Mouse (Mus musculus) ES-Bruce4 (cell line): ENCODE measurements at regions not wholly inside any gene's neighbourhood (a gene's known extent, or its start where the extent isn't known, plus 50 kb on each side); places are given as distances from the start of the nearest gene placed in this dataset.
A peak's percentile ranks its signal among the peaks of the same experiment; 100 is the strongest.

ENCODE experiments used
- H3K27ac ChIP-seq: 2 replicates; pipeline ENCODE4 v1.5.1; 2012; ENCODE audit warnings: low read length, inconsistent platforms; ENCODE audit not compliant: insufficient read depth
- H3K27me3 ChIP-seq: 2 replicates; pipeline ENCODE4 v1.6.1; 2012; ENCODE audit warnings: mild to moderate bottlenecking, low read length, inconsistent platforms; ENCODE audit not compliant: control insufficient read depth, poor library complexity, insufficient read depth, severe bottlenecking
- H3K36me3 ChIP-seq: 2 replicates; pipeline ENCODE4 v1.6.1; 2012; ENCODE audit warnings: inconsistent platforms, mild to moderate bottlenecking, low read length, moderate library complexity; ENCODE audit not compliant: control insufficient read depth, poor library complexity, insufficient read depth, severe bottlenecking
- H3K4me1 ChIP-seq: one replicate; pipeline ENCODE4 v1.8.1; 2011; ENCODE audit warnings: low read length; ENCODE audit not compliant: control insufficient read depth, insufficient read depth
- H3K4me3 ChIP-seq: 2 replicates; pipeline ENCODE4 v1.5.1; 2011; ENCODE audit warnings: low read depth, mild to moderate bottlenecking, low read length
- H3K9ac ChIP-seq: 2 replicates; pipeline ENCODE4 v1.6.1; 2012; ENCODE audit warnings: low read depth, mild to moderate bottlenecking, inconsistent platforms; ENCODE audit not compliant: poor library complexity, severe bottlenecking
- H3K9me3 ChIP-seq: replicated peaks from 2 replicates; pipeline ENCODE4 v1.6.1; 2012; ENCODE audit warnings: mild to moderate bottlenecking, low read length, inconsistent platforms; ENCODE audit not compliant: control insufficient read depth, poor library complexity, insufficient read depth, severe bottlenecking
- CTCF ChIP-seq: IDR thresholded peaks from one replicate; pipeline ENCODE4 v1.8.1; 2011; ENCODE audit warnings: low read depth, low read length
- EP300 ChIP-seq: IDR thresholded peaks from 2 replicates; pipeline ENCODE4 v1.6.1; 2011; ENCODE audit warnings: low read depth, low read length; ENCODE audit not compliant: insufficient read depth
- POLR2A ChIP-seq: IDR thresholded peaks from one replicate; pipeline ENCODE4 v1.8.1; 2011; ENCODE audit warnings: low read length; ENCODE audit not compliant: insufficient read depth

DNA sequence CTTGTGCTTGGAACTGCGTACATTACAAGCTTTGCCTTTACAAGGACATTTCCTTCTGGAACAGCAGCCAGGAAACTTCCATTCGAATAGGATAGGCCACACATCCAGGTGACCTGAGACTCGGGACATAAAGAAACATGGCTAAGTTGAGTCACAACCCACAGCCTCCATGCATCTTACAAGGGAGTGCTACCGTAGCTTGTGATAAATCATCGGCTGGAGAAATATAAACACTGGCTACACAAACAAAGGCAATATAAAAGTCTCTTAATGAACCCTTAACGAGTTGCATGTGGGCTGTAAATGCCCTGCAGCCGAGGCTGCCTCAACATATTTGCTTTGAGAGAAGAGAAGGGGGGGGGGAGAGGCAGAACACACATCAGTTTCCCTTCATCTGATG, 250.1 kb upstream of the Ank start:
- Histone ChIP-seq H3K4me1 (no peaks in the 10 kb centered on the region), H3K27ac (no peak overlapping the region), H3K36me3 (no peaks in the 10 kb centered on the region), H3K9me3 (peaks cover 19% of the 10 kb centered on the region), H3K9ac (no peak overlapping the region), H3K4me3 (no peak overlapping the region), H3K27me3 (no peaks in the 10 kb centered on the region)
- TF ChIP-seq EP300 = no peak
- no peak for TF ChIP-seq CTCF
- no peak for TF ChIP-seq POLR2A

DNA sequence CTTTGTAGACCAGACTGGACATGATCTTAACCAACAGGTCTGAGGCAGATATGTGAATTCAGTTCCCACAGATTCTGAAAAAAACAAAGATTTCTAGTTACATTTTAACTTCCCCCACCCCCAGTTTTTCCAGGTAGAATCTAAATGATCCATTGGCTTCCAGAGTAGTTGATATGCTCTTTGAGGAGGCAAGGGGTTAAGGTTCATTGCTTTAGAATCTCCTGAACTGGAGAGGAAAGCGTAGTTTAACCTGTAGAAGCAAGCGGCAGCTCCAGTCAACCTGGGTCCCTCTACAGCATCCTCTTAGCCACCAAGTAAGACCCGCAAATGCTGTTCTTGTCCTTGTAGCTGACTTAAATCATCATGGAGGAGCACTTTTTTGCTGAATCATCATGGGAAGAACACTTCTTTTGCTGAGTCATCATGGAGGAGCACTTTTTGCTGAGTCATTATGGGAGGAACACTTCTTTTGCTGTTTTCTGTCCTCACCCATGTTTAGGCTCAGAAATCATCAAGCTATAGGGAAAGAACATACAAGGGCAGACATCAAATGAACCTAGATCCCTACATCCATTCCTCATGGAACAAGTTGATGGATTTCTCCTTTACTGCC, 247.2 kb upstream of the Ank start:
- no peaks in the 10 kb centered on the region for H3K36me3 ChIP-seq
- H3K4me1 ChIP-seq = no peaks in the 10 kb centered on the region
- peaks cover 19% of the 10 kb centered on the region for H3K9me3 ChIP-seq
- no peak overlapping the region for H3K4me3 ChIP-seq
- 0 out of 2 replicates have a peak overlapping the region, but pooled peaks have one; percentile 4 for H3K27ac ChIP-seq
- TF ChIP-seq POLR2A (no peak), EP300 (no peak), CTCF (no peak)
- H3K27me3 ChIP-seq = no peaks in the 10 kb centered on the region
- H3K9ac ChIP-seq = no peak overlapping the region

DNA sequence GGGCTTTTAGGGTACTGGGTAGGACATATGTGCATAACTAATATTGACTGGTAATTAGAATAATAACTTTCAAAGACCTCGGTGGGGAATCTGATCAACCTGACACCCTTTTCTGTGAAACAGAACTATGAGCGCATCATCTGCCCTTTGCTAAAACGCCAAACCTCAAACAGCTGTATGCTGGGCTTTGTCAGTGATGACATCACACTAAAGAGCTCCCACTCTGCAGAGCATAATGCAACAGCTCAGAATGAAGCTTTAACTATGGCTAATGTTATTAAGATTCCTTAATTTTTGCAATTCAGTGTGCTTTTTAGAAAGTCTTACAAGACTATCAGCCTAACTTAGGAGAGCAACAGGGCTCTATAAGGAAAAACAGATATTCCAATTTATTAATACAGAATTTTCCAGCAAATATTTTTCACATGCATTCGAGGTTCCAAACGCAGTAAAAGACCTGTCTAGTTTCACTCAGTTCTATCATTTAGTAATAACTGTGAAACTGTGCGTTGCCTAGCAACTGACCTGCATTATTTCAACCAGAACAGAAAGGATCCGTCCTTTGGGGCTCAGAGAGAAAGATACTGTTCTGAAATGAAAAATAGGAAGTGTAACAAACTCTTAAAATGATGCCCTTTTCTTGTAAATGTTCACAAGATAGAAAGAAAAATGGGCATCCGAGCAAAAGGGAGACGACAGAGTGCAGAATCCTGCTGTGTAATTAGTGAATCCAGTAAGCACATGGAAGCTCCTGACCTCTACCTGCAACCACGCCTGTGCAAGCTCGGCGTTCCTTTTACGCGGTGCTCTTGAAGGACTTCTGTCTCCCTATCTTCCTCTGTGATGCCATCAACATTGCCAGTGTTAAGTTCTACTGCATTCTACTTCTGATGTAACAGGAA, 242.6 kb upstream of the Ank start:
- Histone ChIP-seq H3K27me3 (no peaks in the 10 kb centered on the region), H3K36me3 (no peaks in the 10 kb centered on the region), H3K4me1 (no peaks in the 10 kb centered on the region), H3K9ac (no peak overlapping the region), H3K4me3 (no peak overlapping the region), H3K9me3 (peaks cover 15% of the 10 kb centered on the region), H3K27ac (no peak overlapping the region)
- TF ChIP-seq POLR2A (no peak), EP300 (no peak), CTCF (no peak)

DNA sequence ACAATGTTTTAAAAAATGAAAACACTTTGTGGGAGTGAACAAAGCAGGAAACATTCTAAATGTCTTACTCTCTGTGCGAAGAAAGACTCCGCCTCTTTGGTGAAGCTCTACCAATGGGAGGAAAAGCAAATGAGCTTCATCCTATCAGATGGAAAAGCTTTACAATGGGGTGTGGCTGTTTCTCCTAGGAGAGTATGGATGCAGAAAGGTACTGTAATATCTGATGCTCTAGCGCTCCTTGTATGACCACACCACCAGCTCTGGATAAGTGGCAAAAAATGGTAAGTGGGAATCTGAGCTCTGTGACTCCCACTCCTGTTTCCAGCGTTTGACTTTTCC, 242.0 kb upstream of the Ank start:
- H3K4me3 ChIP-seq = no peak overlapping the region
- no peaks in the 10 kb centered on the region for H3K36me3 ChIP-seq
- peaks cover 9% of the 10 kb centered on the region for H3K9me3 ChIP-seq
- H3K9ac ChIP-seq = no peak overlapping the region
- no peaks in the 10 kb centered on the region for H3K4me1 ChIP-seq
- no peaks in the 10 kb centered on the region for H3K27me3 ChIP-seq
- no peak overlapping the region for H3K27ac ChIP-seq
- TF ChIP-seq EP300 (no peak), CTCF (no peak), POLR2A (no peak)

DNA sequence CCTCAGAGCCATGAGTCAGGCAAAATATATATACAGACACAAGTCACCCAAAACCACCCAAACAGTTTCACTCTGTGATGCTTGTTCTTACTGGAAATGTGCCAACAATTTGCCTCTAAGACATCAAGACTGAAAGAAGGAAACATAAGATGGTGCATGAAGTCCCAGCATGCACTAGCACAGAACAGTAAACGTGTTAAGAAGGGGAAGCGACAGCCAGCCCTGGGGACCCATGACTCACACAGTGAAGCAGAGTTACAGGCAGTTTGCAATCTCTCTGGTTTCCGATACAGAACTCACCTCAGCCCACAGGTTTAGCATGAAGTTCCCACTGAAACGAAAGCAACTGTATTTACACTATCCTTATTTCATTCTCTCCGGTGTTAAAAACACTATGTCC, 233.7 kb upstream of the Ank start:
- Histone ChIP-seq H3K27ac (no peak overlapping the region), H3K9me3 (no peaks in the 10 kb centered on the region), H3K27me3 (no peaks in the 10 kb centered on the region), H3K9ac (no peak overlapping the region), H3K36me3 (no peaks in the 10 kb centered on the region), H3K4me3 (no peak overlapping the region), H3K4me1 (no peaks in the 10 kb centered on the region)
- TF ChIP-seq CTCF (no peak), EP300 (no peak), POLR2A (no peak)

DNA sequence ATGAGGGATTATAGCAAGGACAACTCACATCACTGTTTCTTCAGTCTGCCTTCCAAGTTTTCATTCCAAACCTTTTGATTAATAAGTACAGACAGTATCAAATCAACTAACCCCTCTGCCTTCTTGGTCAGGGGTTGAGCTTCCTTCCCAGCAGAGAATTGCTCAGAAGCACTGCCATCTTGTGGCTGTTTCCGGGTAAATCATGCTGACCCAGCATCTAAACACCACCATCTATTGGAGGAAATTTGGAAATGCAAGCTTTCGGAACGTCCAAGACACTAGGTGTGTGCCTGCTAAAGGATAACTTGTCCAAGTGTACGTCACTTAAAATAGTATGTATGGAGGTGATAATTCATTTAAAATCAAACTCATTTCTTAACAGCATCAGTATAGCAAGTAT, 231.7 kb upstream of the Ank start:
- no peaks in the 10 kb centered on the region for H3K36me3 ChIP-seq
- H3K27me3 ChIP-seq = no peaks in the 10 kb centered on the region
- TF ChIP-seq CTCF = peak; percentile 72
- no peak for TF ChIP-seq EP300
- no peak for TF ChIP-seq POLR2A

More for the DNA sequence above, 231.7 kb upstream of the Ank start:
- H3K4me3 ChIP-seq = no peak overlapping the region
- no peaks in the 10 kb centered on the region for H3K4me1 ChIP-seq
- no peaks in the 10 kb centered on the region for H3K9me3 ChIP-seq
- no peak overlapping the region for H3K9ac ChIP-seq
- H3K27ac ChIP-seq = no peak overlapping the region
